Mouse (Mus musculus): ENCODE results near the gene Disp2. TPM values are rescaled to one million over a fixed set of nuclear protein-coding genes. Genes with fewer than 3 reads are reported as not detected.

Gene Disp2
- polyA plus RNA-seq, 1 experiment from 2014 or later = 0.60 TPM

Other genes with a start within 250 kb of the Disp2 start
- gene Bmf, start 230.0 kb upstream of the Disp2 start, polyA plus RNA-seq (2014; fragmentation: Nextera tagmentation; extraction: Ambion mirVana) = 1.0 and 1.9 TPM in 2 replicates
- 97.7 and 112 TPM in 2 replicates for gene Bub1b, start 181.5 kb upstream of the Disp2 start, polyA plus RNA-seq (2014; fragmentation: Nextera tagmentation; extraction: Ambion mirVana)
- 2.2 and 2.8 TPM in 2 replicates for gene Pak6, start 116.4 kb upstream of the Disp2 start, polyA plus RNA-seq (2014; fragmentation: Nextera tagmentation; extraction: Ambion mirVana)
- 0.16 TPM in 1 of 2 replicates, not detected in the other for gene Ankrd63, start 75.8 kb upstream of the Disp2 start, polyA plus RNA-seq (2014; fragmentation: Nextera tagmentation; extraction: Ambion mirVana)
- 2.9 and 3.5 TPM in 2 replicates for gene Plcb2, start 51.3 kb upstream of the Disp2 start, polyA plus RNA-seq (2014; fragmentation: Nextera tagmentation; extraction: Ambion mirVana)
- 32.3 and 33.0 TPM in 2 replicates for gene Inafm2, start 34.0 kb upstream of the Disp2 start, polyA plus RNA-seq (2014; fragmentation: Nextera tagmentation; extraction: Ambion mirVana)
- 0.14 and 0.19 TPM in 2 replicates for gene Ccdc9b, start 17.1 kb upstream of the Disp2 start, polyA plus RNA-seq (2014; fragmentation: Nextera tagmentation; extraction: Ambion mirVana)
- not detected in 2 replicates for gene Phgr1, start 7.0 kb upstream of the Disp2 start, polyA plus RNA-seq (2014; fragmentation: Nextera tagmentation; extraction: Ambion mirVana)
- gene Knstrn, start 34.3 kb downstream of the Disp2 start, polyA plus RNA-seq (2014; fragmentation: Nextera tagmentation; extraction: Ambion mirVana) = 127 TPM in 2 replicates
- 41.3 and 48.6 TPM in 2 replicates for gene Ivd, start 82.2 kb downstream of the Disp2 start, polyA plus RNA-seq (2014; fragmentation: Nextera tagmentation; extraction: Ambion mirVana)
- 1.7 and 1.9 TPM in 2 replicates for gene Bahd1, start 120.7 kb downstream of the Disp2 start, polyA plus RNA-seq (2014; fragmentation: Nextera tagmentation; extraction: Ambion mirVana)
- gene Chst14, start 146.8 kb downstream of the Disp2 start, polyA plus RNA-seq (2014; fragmentation: Nextera tagmentation; extraction: Ambion mirVana) = 15.4 and 16.4 TPM in 2 replicates
- gene Ccdc32, start 249.7 kb downstream of the Disp2 start, polyA plus RNA-seq (2014; fragmentation: Nextera tagmentation; extraction: Ambion mirVana) = 24.8 and 26.5 TPM in 2 replicates

Data from liver, embryonic 11.5 days (tissue).